Mouse (Mus musculus): Measurements from ENCODE around the gene Ptprn2. TPM values are rescaled to one million over a fixed set of nuclear protein-coding genes. Genes with fewer than 3 reads are reported as not detected.
"Not testable (repeated sequence)": the region's sequence is repeated elsewhere in the genome, so short reads cannot be mapped to it uniquely, and the experiment has no call there.

Ptprn2 gene
- polyA plus RNA-seq, 1 experiment from 2014 or later, result 0.25 TPM

GRCm38 (mm10) chr12:116567170-116567569, 81.7 kb downstream of the Ptprn2 start:
- H3K9ac ChIP-seq (replicated peaks), result no peak overlapping the region
- WGBS, result 82% methylated on average over 2 of the region's 2 CpGs

GRCm38 (mm10) chr12:116569568-116569967, 84.0 kb downstream of the Ptprn2 start:
- ATAC-seq (ENCODE audit: insufficient number of reproducible peaks, insufficient read depth, low FRiP score, low TSS enrichment, low read depth), result no peak
- no peak overlapping the region for H3K4me2 ChIP-seq
- no peaks in the 10 kb centered on the region for H3K4me1 ChIP-seq (replicated peaks)
- no peak overlapping the region for H3K27ac ChIP-seq
- H3K36me3 ChIP-seq, result no peaks in the 10 kb centered on the region
- 71% methylated on average over 1 of the region's 1 CpGs for WGBS
- H3K4me3 ChIP-seq (replicated peaks), result no peak overlapping the region
- H3K9ac ChIP-seq (replicated peaks), result no peak overlapping the region
- no peaks in the 10 kb centered on the region for H3K9me3 ChIP-seq
- H3K27me3 ChIP-seq, result no peaks in the 10 kb centered on the region

More at GRCm38 (mm10) chr12:116567170-116567569, 81.7 kb downstream of the Ptprn2 start:
- Histone ChIP-seq H3K4me3 (replicated peaks) (no peak overlapping the region), H3K27me3 (no peaks in the 10 kb centered on the region), H3K36me3 (no peaks in the 10 kb centered on the region), H3K9me3 (no peaks in the 10 kb centered on the region), H3K4me2 (no peak overlapping the region), H3K4me1 (replicated peaks) (no peaks in the 10 kb centered on the region), H3K27ac (no peak overlapping the region)
- ATAC-seq (ENCODE audit: insufficient number of reproducible peaks, insufficient read depth, low FRiP score, low TSS enrichment, low read depth), result no peak

GRCm38 (mm10) chr12:116574102-116574501, 88.6 kb downstream of the Ptprn2 start:
- Histone ChIP-seq H3K27ac (no peak overlapping the region), H3K4me2 (no peak overlapping the region), H3K27me3 (no peaks in the 10 kb centered on the region), H3K36me3 (no peaks in the 10 kb centered on the region), H3K4me3 (replicated peaks) (no peak overlapping the region), H3K4me1 (replicated peaks) (no peaks in the 10 kb centered on the region), H3K9ac (replicated peaks) (no peak overlapping the region), H3K9me3 (no peaks in the 10 kb centered on the region)
- WGBS, result 84% methylated on average over 5 of the region's 5 CpGs
- no peak for ATAC-seq (ENCODE audit: insufficient number of reproducible peaks, insufficient read depth, low FRiP score, low TSS enrichment, low read depth)

- H3K4me3 ChIP-seq (replicated peaks), result no peak overlapping the region
- no peak overlapping the region for H3K9ac ChIP-seq (replicated peaks)
- H3K36me3 ChIP-seq, result no peaks in the 10 kb centered on the region
- no peak overlapping the region for H3K4me2 ChIP-seq
- H3K27ac ChIP-seq, result no peak overlapping the region
- no peaks in the 10 kb centered on the region for H3K27me3 ChIP-seq
- ATAC-seq (ENCODE audit: insufficient number of reproducible peaks, insufficient read depth, low FRiP score, low TSS enrichment, low read depth), result no peak
- WGBS, result 80% methylated on average over 5 of the region's 5 CpGs
- no peaks in the 10 kb centered on the region for H3K9me3 ChIP-seq
- H3K4me1 ChIP-seq (replicated peaks), result no peaks in the 10 kb centered on the region
Observed at GRCm38 (mm10) chr12:116574720-116575119, 89.2 kb downstream of the Ptprn2 start.

GRCm38 (mm10) chr12:116577917-116578316, 92.4 kb downstream of the Ptprn2 start:
- not testable (repeated sequence) for H3K4me2 ChIP-seq; ATAC-seq (ENCODE audit: insufficient number of reproducible peaks, insufficient read depth, low FRiP score, low TSS enrichment, low read depth); H3K4me1 ChIP-seq (replicated peaks); H3K27ac ChIP-seq; H3K4me3 ChIP-seq (replicated peaks); H3K9ac ChIP-seq (replicated peaks); H3K27me3 ChIP-seq; H3K9me3 ChIP-seq; H3K36me3 ChIP-seq
- 64% methylated on average over 1 of the region's 1 CpGs for WGBS

GRCm38 (mm10) chr12:116580827-116581544, 95.5 kb downstream of the Ptprn2 start:
- Histone ChIP-seq H3K27me3 (no peaks in the 10 kb centered on the region), H3K27ac (no peak overlapping the region), H3K4me3 (replicated peaks) (no peak overlapping the region), H3K9ac (replicated peaks) (no peak overlapping the region), H3K9me3 (no peaks in the 10 kb centered on the region), H3K4me2 (no peak overlapping the region), H3K36me3 (no peaks in the 10 kb centered on the region), H3K4me1 (replicated peaks) (peaks cover 7% of the 10 kb centered on the region)
- no peak for ATAC-seq (ENCODE audit: insufficient number of reproducible peaks, insufficient read depth, low FRiP score, low TSS enrichment, low read depth)
- 53% methylated on average over 8 of the region's 8 CpGs for WGBS

- H3K27me3 ChIP-seq, result no peaks in the 10 kb centered on the region
- H3K36me3 ChIP-seq, result no peaks in the 10 kb centered on the region
- H3K4me1 ChIP-seq (replicated peaks), result peaks cover 7% of the 10 kb centered on the region
- H3K9ac ChIP-seq (replicated peaks), result no peak overlapping the region
- no peak overlapping the region for H3K27ac ChIP-seq
- no peak overlapping the region for H3K4me3 ChIP-seq (replicated peaks)
- ATAC-seq (ENCODE audit: insufficient number of reproducible peaks, insufficient read depth, low FRiP score, low TSS enrichment, low read depth), result no peak
- H3K9me3 ChIP-seq, result no peaks in the 10 kb centered on the region
- no peak overlapping the region for H3K4me2 ChIP-seq
Observed at GRCm38 (mm10) chr12:116581864-116582263, 96.3 kb downstream of the Ptprn2 start.

GRCm38 (mm10) chr12:116582829-116583228, 97.3 kb downstream of the Ptprn2 start:
- Histone ChIP-seq H3K4me1 (replicated peaks) (peaks cover 7% of the 10 kb centered on the region), H3K27me3 (no peaks in the 10 kb centered on the region), H3K27ac (no peak overlapping the region), H3K4me2 (no peak overlapping the region), H3K9me3 (no peaks in the 10 kb centered on the region), H3K4me3 (replicated peaks) (no peak overlapping the region), H3K36me3 (no peaks in the 10 kb centered on the region), H3K9ac (replicated peaks) (no peak overlapping the region)
- ATAC-seq (ENCODE audit: insufficient number of reproducible peaks, insufficient read depth, low FRiP score, low TSS enrichment, low read depth), result no peak
- WGBS, result 89% methylated on average over 4 of the region's 4 CpGs

GRCm38 (mm10) chr12:116585001-116585400, 99.5 kb downstream of the Ptprn2 start:
- H3K36me3 ChIP-seq, result no peaks in the 10 kb centered on the region
- no peak overlapping the region for H3K4me2 ChIP-seq
- H3K9me3 ChIP-seq, result no peaks in the 10 kb centered on the region
- no peak for ATAC-seq (ENCODE audit: insufficient number of reproducible peaks, insufficient read depth, low FRiP score, low TSS enrichment, low read depth)
- no peak overlapping the region for H3K9ac ChIP-seq (replicated peaks)
- WGBS, result 11% methylated on average over 5 of the region's 5 CpGs
- no peak overlapping the region for H3K4me3 ChIP-seq (replicated peaks)
- no peaks in the 10 kb centered on the region for H3K27me3 ChIP-seq
- H3K4me1 ChIP-seq (replicated peaks), result peaks cover 7% of the 10 kb centered on the region
- H3K27ac ChIP-seq, result no peak overlapping the region

- no peak overlapping the region for H3K9ac ChIP-seq (replicated peaks)
- WGBS, result 65% methylated on average over 2 of the region's 2 CpGs
- no peak for ATAC-seq (ENCODE audit: insufficient number of reproducible peaks, insufficient read depth, low FRiP score, low TSS enrichment, low read depth)
- no peaks in the 10 kb centered on the region for H3K27me3 ChIP-seq
- H3K27ac ChIP-seq, result no peak overlapping the region
- H3K36me3 ChIP-seq, result no peaks in the 10 kb centered on the region
- no peak overlapping the region for H3K4me2 ChIP-seq
- H3K9me3 ChIP-seq, result no peaks in the 10 kb centered on the region
- no peak overlapping the region for H3K4me3 ChIP-seq (replicated peaks)
- H3K4me1 ChIP-seq (replicated peaks), result peaks cover 7% of the 10 kb centered on the region
Observed at GRCm38 (mm10) chr12:116586167-116586566, 100.6 kb downstream of the Ptprn2 start.

GRCm38 (mm10) chr12:116587548-116587947, 102.0 kb downstream of the Ptprn2 start:
- Histone ChIP-seq H3K4me2 (no peak overlapping the region), H3K36me3 (no peaks in the 10 kb centered on the region), H3K4me3 (replicated peaks) (no peak overlapping the region), H3K9ac (replicated peaks) (no peak overlapping the region), H3K4me1 (replicated peaks) (peaks cover 4% of the 10 kb centered on the region), H3K27ac (no peak overlapping the region), H3K9me3 (no peaks in the 10 kb centered on the region), H3K27me3 (no peaks in the 10 kb centered on the region)
- WGBS, result 78% methylated on average over 3 of the region's 3 CpGs
- ATAC-seq (ENCODE audit: insufficient number of reproducible peaks, insufficient read depth, low FRiP score, low TSS enrichment, low read depth), result no peak

- no peak overlapping the region for H3K4me3 ChIP-seq (replicated peaks)
- no peak for ATAC-seq (ENCODE audit: insufficient number of reproducible peaks, insufficient read depth, low FRiP score, low TSS enrichment, low read depth)
- no peaks in the 10 kb centered on the region for H3K36me3 ChIP-seq
- WGBS, result 89% methylated on average over 5 of the region's 5 CpGs
- H3K4me2 ChIP-seq, result no peak overlapping the region
- no peak overlapping the region for H3K27ac ChIP-seq
- no peaks in the 10 kb centered on the region for H3K27me3 ChIP-seq
- no peaks in the 10 kb centered on the region for H3K9me3 ChIP-seq
- H3K4me1 ChIP-seq (replicated peaks), result peaks cover 4% of the 10 kb centered on the region
- no peak overlapping the region for H3K9ac ChIP-seq (replicated peaks)
Observed at GRCm38 (mm10) chr12:116590076-116590475, 104.6 kb downstream of the Ptprn2 start.

Measured in limb, embryonic 12.5 days (tissue).